Mouse (Mus musculus): Measurements from ENCODE around the gene Kcnh7.

The Kcnh7 gene

GRCm38 (mm10) chr2:63183563-63184545 lies at the start of gene Kcnh7:
Gene Kcnh7 (minus strand): TSS chr2:63184287.
- no peak for DNase-seq (ENCODE audit: low spot score)

GRCm38 (mm10) chr2:63207435-63207834 lies 23.3 kb upstream of the Kcnh7 start:
- no peak for DNase-seq (ENCODE audit: low spot score)

GRCm38 (mm10) chr2:63186014-63186413 lies 1.9 kb upstream of the Kcnh7 start:
- DNase-seq (ENCODE audit: low spot score), result no peak

- no peak for DNase-seq (ENCODE audit: low spot score)
These were observed 704 bp upstream of the Kcnh7 start for GRCm38 (mm10) chr2:63184551-63185430.

GRCm38 (mm10) chr2:63153701-63154100 lies 30.4 kb downstream of the Kcnh7 start:
- no peak for DNase-seq (ENCODE audit: low spot score)

GRCm38 (mm10) chr2:63127762-63128516 lies 56.1 kb downstream of the Kcnh7 start:
- DNase-seq (ENCODE audit: low spot score), result no peak

GRCm38 (mm10) chr2:63120316-63120715 lies 63.8 kb downstream of the Kcnh7 start:
- no peak for DNase-seq (ENCODE audit: low spot score)

GRCm38 (mm10) chr2:63117209-63118193 lies 66.6 kb downstream of the Kcnh7 start:
- no peak for DNase-seq (ENCODE audit: low spot score)

- DNase-seq (ENCODE audit: low spot score), result no peak
These were observed 78.1 kb downstream of the Kcnh7 start for GRCm38 (mm10) chr2:63105971-63106370.

GRCm38 (mm10) chr2:63099676-63100075 lies 84.4 kb downstream of the Kcnh7 start:
- no peak for DNase-seq (ENCODE audit: low spot score)

- no peak for DNase-seq (ENCODE audit: low spot score)
These were observed 92.3 kb downstream of the Kcnh7 start for GRCm38 (mm10) chr2:63091775-63092174.

- DNase-seq (ENCODE audit: low spot score), result no peak
These were observed 93.6 kb downstream of the Kcnh7 start for GRCm38 (mm10) chr2:63090447-63090846.

GRCm38 (mm10) chr2:63058386-63058785 lies 125.7 kb downstream of the Kcnh7 start:
- DNase-seq (ENCODE audit: low spot score), result no peak

GRCm38 (mm10) chr2:63049884-63050283 lies 134.2 kb downstream of the Kcnh7 start:
- DNase-seq (ENCODE audit: low spot score), result no peak

GRCm38 (mm10) chr2:63039718-63040117 lies 144.4 kb downstream of the Kcnh7 start:
- DNase-seq (ENCODE audit: low spot score), result no peak

GRCm38 (mm10) chr2:63014909-63015308 lies 169.2 kb downstream of the Kcnh7 start:
- DNase-seq (ENCODE audit: low spot score), result no peak

GRCm38 (mm10) chr2:63009141-63009540 lies 174.9 kb downstream of the Kcnh7 start:
- no peak for DNase-seq (ENCODE audit: low spot score)

GRCm38 (mm10) chr2:63002784-63003183 lies 181.3 kb downstream of the Kcnh7 start:
- DNase-seq (ENCODE audit: low spot score), result no peak

- DNase-seq (ENCODE audit: low spot score), result no peak
These were observed 186.4 kb downstream of the Kcnh7 start for GRCm38 (mm10) chr2:62997692-62998091.

- DNase-seq (ENCODE audit: low spot score), result no peak
These were observed 195.5 kb downstream of the Kcnh7 start for GRCm38 (mm10) chr2:62988616-62989015.

- DNase-seq (ENCODE audit: low spot score), result no peak
These were observed 200.2 kb downstream of the Kcnh7 start for GRCm38 (mm10) chr2:62983936-62984335.
